In genomic region chr2:155816179-155816578, GRCm38 (mm10) we compare ENCODE assay signal across 34 mouse cellular contexts. TPM values are rescaled to one million over a fixed set of nuclear protein-coding genes. Genes with fewer than 3 reads are reported as not detected.
DNase-seq lines count a peak whose midpoint lies in the region; ATAC-seq lines count a peak whose summit lies in the region.
"Had no signal": no experiment of that assay in that cellular context is flagged by ENCODE, and none has a peak within 500 bp of the region (broad histone marks: within the 10 kb centered on the region; RNA-seq: fewer than 3 reads in every experiment).

No protein-coding gene starts in this region.

- H3K36me3 ChIP-seq in forebrain, embryonic 12.5 days (replicated peaks): peaks cover 16% of the 10 kb centered on the region

- H3K9me3 ChIP-seq in forebrain, embryonic 12.5 days: no peaks in the 10 kb centered on the region
- H3K9me3 ChIP-seq: embryonic facial prominence, embryonic 10.5 days; G1E; hindbrain, embryonic 12.5 days; limb, embryonic 12.5 days; midbrain, embryonic 10.5 days; neural tube, embryonic 15.5 days; stomach, embryonic 15.5 days had no signal

- intact Hi-C loops in left cerebral cortex, postnatal 4 days (cut with DNase I): no loop called here
- intact Hi-C loops in left cerebral cortex, postnatal 14 days (cut with DNase I): no loop called here
- intact Hi-C loops in left cerebral cortex, postnatal 25 days (cut with DNase I): no loop called here

- peaks cover 22% of the 10 kb centered on the region for H3K4me1 ChIP-seq in forebrain, embryonic 12.5 days

- H3K9ac ChIP-seq in forebrain, embryonic 12.5 days: no peak overlapping the region
- H3K9ac ChIP-seq: forebrain, postnatal 0 days; hindbrain, embryonic 12.5 days; limb, embryonic 12.5 days; liver, postnatal 0 days; neural tube, embryonic 15.5 days; stomach, embryonic 15.5 days had no signal

- no peaks in the 10 kb centered on the region for H3K27me3 ChIP-seq in forebrain, embryonic 12.5 days
- H3K27me3 ChIP-seq: CH12.LX; neural tube, embryonic 15.5 days; stomach, embryonic 15.5 days had no signal

- H3K4me3 ChIP-seq in forebrain, embryonic 12.5 days (replicated peaks): no peak overlapping the region
- H3K4me3 ChIP-seq: embryonic facial prominence, embryonic 10.5 days; hindbrain, embryonic 12.5 days; limb, embryonic 12.5 days; midbrain, embryonic 10.5 days; neural tube, embryonic 15.5 days; stomach, embryonic 15.5 days had no signal

- WGBS in forebrain, embryonic 12.5 days: 100% methylated on average over 1 of the region's 1 CpGs

- ATAC-seq in forebrain, embryonic 12.5 days (ENCODE audit: low FRiP score): no peak
- ATAC-seq: activated CD4-positive, CD25-positive, alpha-beta regulatory T cell, adult 4 months; forebrain, postnatal 0 days; liver, postnatal 0 days; lung, postnatal 0 days had no signal

- H3K4me2 ChIP-seq in forebrain, embryonic 12.5 days: no peak overlapping the region
- H3K4me2 ChIP-seq: hindbrain, embryonic 12.5 days; limb, embryonic 12.5 days; liver, embryonic 11.5 days; neural tube, embryonic 15.5 days; stomach, embryonic 15.5 days had no signal

- DNase-seq in cerebellum, adult 11-12 months: peak; percentile 83
- DNase-seq in cerebellum, adult 11 months: no peak
- peak; percentile 43 for DNase-seq in left cerebral cortex, postnatal 4 days
- DNase-seq in left cerebral cortex, postnatal 14 days (ENCODE audit: low spot score in 2 of 2): no peak
- DNase-seq in cerebellum, adult 9-11 months: peak; percentile 85
- no peak for DNase-seq in Muller cell, postnatal 12 days (ENCODE audit: inconsistent ontology term)
- DNase-seq in left cerebral cortex, postnatal 25 days (ENCODE audit: low spot score in 2 of 2): no peak
- DNase-seq: B cell, adult 2 months; forebrain, postnatal 0 days; gastrocnemius, postnatal 36 days; heart, postnatal 10 days; kidney, adult 11 months; liver, postnatal 0 days; right cerebral cortex, postnatal 4 days; thymus, adult 18-20 months; thymus, postnatal 36 days had no signal

- no peak overlapping the region for H3K27ac ChIP-seq in forebrain, embryonic 12.5 days
- H3K27ac ChIP-seq: embryonic facial prominence, embryonic 10.5 days; hindbrain, embryonic 12.5 days; kidney, postnatal 0 days; limb, embryonic 12.5 days; midbrain, embryonic 10.5 days; neural tube, embryonic 15.5 days; stomach, embryonic 15.5 days had no signal

RNA-seq across cellular contexts. Expression of gene BC029722, which starts 3.0 kb away (rescaled TPM):
- total RNA-seq in left cerebral cortex, postnatal 4 days (2021): 10 to 100 TPM; 23.3 to 24.2 TPM
- 10 to 100 TPM; 45.7 to 50.3 TPM for total RNA-seq in left cerebral cortex, postnatal 14 days (2021)
- polyA plus RNA-seq in forebrain, embryonic 12.5 days (2016; fragmentation: Nextera tagmentation; extraction: Ambion mirVana): 12.0 and 13.4 TPM in 2 replicates
- 10 to 100 TPM; 58.7 to 62.3 TPM for total RNA-seq in left cerebral cortex, postnatal 25 days (2021)

RNA-seq across cellular contexts. Expression of gene Eif6, which starts 10.5 kb away (rescaled TPM):
- total RNA-seq in left cerebral cortex, postnatal 4 days (2021): 10 to 100 TPM; 94.6 to 98.0 TPM
- total RNA-seq in left cerebral cortex, postnatal 14 days (2021): 10 to 100 TPM; 65.3 to 67.6 TPM
- 159 and 160 TPM in 2 replicates for polyA plus RNA-seq in forebrain, embryonic 12.5 days (2016; fragmentation: Nextera tagmentation; extraction: Ambion mirVana)
- total RNA-seq in left cerebral cortex, postnatal 25 days (2021): 10 to 100 TPM; 57.5 to 71.9 TPM

RNA-seq across cellular contexts. Expression of gene Fam83c, which starts 18.5 kb away (rescaled TPM):
- total RNA-seq in left cerebral cortex, postnatal 4 days (2021): not detected
- not detected for total RNA-seq in left cerebral cortex, postnatal 14 days (2021)
- polyA plus RNA-seq in forebrain, embryonic 12.5 days (2016; fragmentation: Nextera tagmentation; extraction: Ambion mirVana): 0.50 and 0.68 TPM in 2 replicates
- total RNA-seq in left cerebral cortex, postnatal 25 days (2021): not detected
- total RNA-seq: adrenal gland, postnatal 36 days; forebrain, postnatal 0 days; gastrocnemius, postnatal 36 days; heart, postnatal 10 days; layer of hippocampus, postnatal 14 days; left cerebral cortex, adult 8-10 months; midbrain, postnatal 0 days had no signal
- polyA plus RNA-seq: activated CD4-positive, CD25-positive, alpha-beta regulatory T cell, adult 4 months; cortical plate, adult 2 months; G1E; lung, postnatal 0 days; midbrain, postnatal 0 days had no signal

RNA-seq across cellular contexts. Expression of gene Mmp24, which starts 41.0 kb away (rescaled TPM):
- 100 to 1,000 TPM; 110 to 114 TPM for total RNA-seq in left cerebral cortex, postnatal 4 days (2021)
- total RNA-seq in left cerebral cortex, postnatal 14 days (2021): 10 to 100 TPM; 45.8 to 50.0 TPM
- polyA plus RNA-seq in forebrain, embryonic 12.5 days (2016; fragmentation: Nextera tagmentation; extraction: Ambion mirVana): 3.4 and 4.4 TPM in 2 replicates
- total RNA-seq in left cerebral cortex, postnatal 25 days (2021): 10 to 100 TPM; 37.2 to 38.8 TPM
- total RNA-seq: gastrocnemius, postnatal 36 days had no signal
- polyA plus RNA-seq: G1E; liver, embryonic 11.5 days; liver, postnatal 0 days had no signal

Comparison
In these comparisons a context has a peak if more than half of its experiments do, and no peak if none do; other contexts are left out.
1. DNase-seq: peak in cerebellum, adult 11-12 months (single experiment), left cerebral cortex, postnatal 4 days (single experiment) and cerebellum, adult 9-11 months (single experiment); none in cerebellum, adult 11 months (single experiment), left cerebral cortex, postnatal 14 days (0 of 2), Muller cell, postnatal 12 days (single experiment) and left cerebral cortex, postnatal 25 days (0 of 2).